Mouse (Mus musculus) liver, postnatal 0 days (tissue): ENCODE results near the gene Bsg.

Experiments
- CTCF ChIP-seq: sonication (generic); IDR thresholded peaks from 2 replicates; pipeline ENCODE4 v1.5.1; 2016; ENCODE audit warnings: antibody characterized with exemption, low read depth
- EP300 ChIP-seq: IDR thresholded peaks from 2 replicates; pipeline ENCODE4 v1.6.1; 2016; ENCODE audit warnings: antibody characterized with exemption, low read depth, mild to moderate bottlenecking

DNA sequence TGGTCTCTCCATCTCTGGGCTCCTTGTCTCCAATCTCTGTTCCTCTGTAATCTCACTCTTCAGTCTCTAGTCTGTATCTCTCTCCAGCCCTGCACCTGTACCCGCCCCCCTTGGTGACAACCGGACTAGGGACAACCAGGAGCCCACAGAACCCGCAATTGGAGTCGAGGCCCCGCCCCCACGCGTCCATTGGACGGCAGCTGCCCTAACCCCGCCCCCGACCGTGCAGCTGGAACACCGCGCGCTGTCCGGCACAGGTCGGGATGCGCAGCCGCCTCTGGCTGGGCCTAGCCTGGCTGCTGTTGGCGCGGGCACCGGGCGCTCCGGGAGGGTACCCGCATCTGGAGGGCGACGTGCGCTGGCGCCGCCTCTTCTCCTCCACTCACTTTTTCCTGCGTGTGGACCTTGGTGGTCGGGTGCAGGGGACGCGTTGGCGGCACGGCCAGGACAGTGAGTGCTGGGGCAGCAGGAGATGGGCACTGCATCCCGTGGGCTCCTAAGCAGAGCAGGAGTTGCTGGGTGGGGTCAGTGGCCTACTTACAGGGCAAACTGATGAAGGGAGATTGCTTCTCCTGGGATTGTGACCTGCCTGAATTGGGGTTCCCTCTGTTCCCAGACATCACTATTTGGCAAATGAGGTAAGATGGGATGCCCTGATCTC is 50.7 kb downstream of the Bsg start, which contains the start of gene Fgf22:
- TF ChIP-seq CTCF, result no peak
- no peak for TF ChIP-seq EP300
